Mouse (Mus musculus): ENCODE measurements around the gene Plin3. TPM values are rescaled to one million over a fixed set of nuclear protein-coding genes. Genes with fewer than 3 reads are reported as not detected.
"Not testable (repeated sequence)": the region's sequence is repeated elsewhere in the genome, so short reads cannot be mapped to it uniquely, and the experiment has no call there.

Plin3 gene
- polyA plus RNA-seq, 1 experiment: 10.1 TPM

DNA sequence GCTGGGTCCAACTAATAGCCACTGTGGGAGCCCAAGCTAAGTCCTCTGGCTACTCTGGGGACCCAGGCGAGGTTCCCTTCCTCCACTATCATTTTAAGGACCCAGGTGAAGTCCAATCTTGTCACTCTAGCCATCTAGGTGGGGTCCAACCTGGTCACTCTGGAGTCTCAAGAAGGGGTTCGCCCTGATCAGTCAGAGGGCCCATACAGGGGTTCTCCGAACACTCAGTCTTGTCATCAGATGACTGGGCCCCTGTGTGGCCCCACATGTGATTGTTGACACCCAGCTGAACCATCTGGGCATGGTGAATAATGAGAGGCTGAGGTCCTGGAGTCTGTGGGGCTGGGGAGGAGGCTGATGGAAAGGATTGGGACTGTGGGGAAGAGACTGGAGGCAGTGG lies 22.9 kb downstream of the Plin3 start:
- TF ChIP-seq CTCF (IDR thresholded peaks at IDR 0.05; ENCODE audit: extremely low read depth, insufficient read depth, low read length) (no peak), POLR2A (IDR thresholded peaks at IDR 0.05; ENCODE audit: extremely low read depth, insufficient read depth, low read length) (no peak)
- peaks cover 8% of the 10 kb centered on the region for H3K4me1 ChIP-seq (ENCODE audit: control insufficient read depth, insufficient read depth, low read length)
- H3K4me3 ChIP-seq (ENCODE audit: insufficient read depth, low read length): peak overlapping the region; percentile 40; the same call in 1 of the 2 replicates
- peak overlapping the region; percentile 61; the same call in 1 of the 2 replicates for H3K27ac ChIP-seq (ENCODE audit: insufficient read depth, low read length)

DNA sequence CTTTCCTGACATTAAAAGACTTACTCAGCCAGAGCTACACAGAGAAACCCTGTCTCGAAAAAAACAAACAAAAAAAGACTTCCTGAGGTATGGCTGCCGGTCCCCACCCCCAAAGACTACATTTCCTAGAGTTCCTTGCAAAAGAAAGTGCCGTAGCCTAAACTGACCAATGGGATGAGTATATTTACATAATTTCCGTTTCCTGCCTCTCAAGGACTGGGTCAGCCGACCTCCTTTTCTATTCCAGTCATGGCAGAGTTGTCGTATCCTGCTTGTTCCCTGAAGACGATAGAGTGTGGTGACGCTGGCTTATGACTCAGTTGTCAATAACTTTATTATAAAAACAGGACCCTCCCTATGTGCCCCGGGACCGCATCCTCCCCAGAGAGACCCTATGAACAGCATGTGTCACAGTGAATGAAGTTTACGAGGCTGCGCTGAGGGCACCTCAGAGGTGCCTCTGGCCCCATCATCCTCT lies 23.5 kb downstream of the Plin3 start:
- Histone ChIP-seq H3K27ac (ENCODE audit: insufficient read depth, low read length) (peak overlapping the region; percentile 84), H3K4me1 (ENCODE audit: control insufficient read depth, insufficient read depth, low read length) (peaks cover 8% of the 10 kb centered on the region), H3K4me3 (ENCODE audit: insufficient read depth, low read length) (peak overlapping the region; percentile 40)
- TF ChIP-seq CTCF (IDR thresholded peaks at IDR 0.05; ENCODE audit: extremely low read depth, insufficient read depth, low read length) (no peak), POLR2A (IDR thresholded peaks at IDR 0.05; ENCODE audit: extremely low read depth, insufficient read depth, low read length) (peak; percentile 71; the same call in 1 of the 2 replicates)

- H3K27ac ChIP-seq (ENCODE audit: insufficient read depth, low read length): peak overlapping the region; percentile 93
- TF ChIP-seq CTCF (IDR thresholded peaks at IDR 0.05; ENCODE audit: extremely low read depth, insufficient read depth, low read length): no peak
- TF ChIP-seq POLR2A (IDR thresholded peaks at IDR 0.05; ENCODE audit: extremely low read depth, insufficient read depth, low read length): 0 out of 2 replicates have a peak, but pooled peaks have one; percentile 7
- no peak overlapping the region for H3K4me3 ChIP-seq (ENCODE audit: insufficient read depth, low read length)
- peaks cover 6% of the 10 kb centered on the region for H3K4me1 ChIP-seq (ENCODE audit: control insufficient read depth, insufficient read depth, low read length)
These were observed 26.4 kb downstream of the Plin3 start for GRCm38 (mm10) chr17:56266271-56266670.

DNA sequence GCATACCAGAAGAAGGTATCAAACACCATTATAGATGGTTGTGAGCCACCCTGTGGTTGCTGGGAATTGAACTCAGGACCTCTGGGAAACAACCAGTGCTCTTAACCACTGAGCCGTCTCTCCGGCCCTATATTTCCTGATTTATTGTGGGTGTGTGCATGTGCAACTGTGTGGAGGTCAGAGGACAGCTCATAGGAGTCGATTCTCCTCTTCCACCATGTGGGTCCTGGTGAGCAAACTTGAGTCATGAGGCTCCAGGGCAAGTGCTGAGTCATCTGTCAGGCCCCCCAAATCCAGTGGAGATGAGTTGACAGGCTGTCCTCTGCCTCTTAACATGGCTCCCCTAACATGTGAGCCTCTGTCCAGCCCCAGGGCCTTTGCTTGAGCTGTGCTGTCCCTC lies 26.8 kb downstream of the Plin3 start:
- Histone ChIP-seq H3K4me1 (ENCODE audit: control insufficient read depth, insufficient read depth, low read length) (peaks cover 9% of the 10 kb centered on the region), H3K27ac (ENCODE audit: insufficient read depth, low read length) (peak overlapping the region; percentile 93), H3K4me3 (ENCODE audit: insufficient read depth, low read length) (no peak overlapping the region)
- TF ChIP-seq POLR2A (IDR thresholded peaks at IDR 0.05; ENCODE audit: extremely low read depth, insufficient read depth, low read length): no peak
- TF ChIP-seq CTCF (IDR thresholded peaks at IDR 0.05; ENCODE audit: extremely low read depth, insufficient read depth, low read length): no peak

GRCm38 (mm10) chr17:56265011-56265410 lies 27.7 kb downstream of the Plin3 start:
- Histone ChIP-seq H3K4me3 (ENCODE audit: insufficient read depth, low read length) (no peak overlapping the region), H3K27ac (ENCODE audit: insufficient read depth, low read length) (peak overlapping the region; percentile 18; the same call in 1 of the 2 replicates), H3K4me1 (ENCODE audit: control insufficient read depth, insufficient read depth, low read length) (peaks cover 12% of the 10 kb centered on the region)
- TF ChIP-seq CTCF (IDR thresholded peaks at IDR 0.05; ENCODE audit: extremely low read depth, insufficient read depth, low read length): no peak
- TF ChIP-seq POLR2A (IDR thresholded peaks at IDR 0.05; ENCODE audit: extremely low read depth, insufficient read depth, low read length): no peak

GRCm38 (mm10) chr17:56264020-56264419 lies 28.7 kb downstream of the Plin3 start:
- Histone ChIP-seq H3K4me3 (ENCODE audit: insufficient read depth, low read length) (no peak overlapping the region), H3K27ac (ENCODE audit: insufficient read depth, low read length) (no peak overlapping the region), H3K4me1 (ENCODE audit: control insufficient read depth, insufficient read depth, low read length) (peaks cover 20% of the 10 kb centered on the region)
- no peak for TF ChIP-seq POLR2A (IDR thresholded peaks at IDR 0.05; ENCODE audit: extremely low read depth, insufficient read depth, low read length)
- peak; percentile 82 for TF ChIP-seq CTCF (IDR thresholded peaks at IDR 0.05; ENCODE audit: extremely low read depth, insufficient read depth, low read length)

DNA sequence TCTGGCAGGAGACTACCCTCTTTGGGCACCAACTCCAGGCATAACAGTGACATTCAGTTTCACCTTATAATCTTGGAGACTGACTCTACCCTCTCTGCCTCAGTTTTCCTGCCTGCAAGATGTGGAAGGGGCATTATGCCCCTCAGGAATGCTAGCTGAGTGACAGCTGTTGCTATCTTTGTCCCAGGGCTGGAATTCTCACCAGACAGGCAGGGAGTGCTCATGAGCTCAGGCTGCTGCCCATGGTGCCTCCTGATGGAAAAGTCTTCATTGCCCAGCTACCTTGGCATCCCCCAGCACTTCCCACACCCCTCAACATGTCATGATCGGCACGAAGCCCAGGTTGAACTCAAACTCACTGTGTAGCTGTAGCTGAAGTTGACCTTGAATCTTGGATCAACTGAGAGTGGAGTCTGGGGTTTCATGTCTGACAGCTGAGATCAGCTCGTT lies 30.0 kb downstream of the Plin3 start:
- Histone ChIP-seq H3K4me3 (ENCODE audit: insufficient read depth, low read length) (no peak overlapping the region), H3K4me1 (ENCODE audit: control insufficient read depth, insufficient read depth, low read length) (peaks cover 20% of the 10 kb centered on the region), H3K27ac (ENCODE audit: insufficient read depth, low read length) (no peak overlapping the region)
- no peak for TF ChIP-seq CTCF (IDR thresholded peaks at IDR 0.05; ENCODE audit: extremely low read depth, insufficient read depth, low read length)
- no peak for TF ChIP-seq POLR2A (IDR thresholded peaks at IDR 0.05; ENCODE audit: extremely low read depth, insufficient read depth, low read length)

- TF ChIP-seq POLR2A (IDR thresholded peaks at IDR 0.05; ENCODE audit: extremely low read depth, insufficient read depth, low read length) (no peak), CTCF (IDR thresholded peaks at IDR 0.05; ENCODE audit: extremely low read depth, insufficient read depth, low read length) (no peak)
- H3K4me3 ChIP-seq (ENCODE audit: insufficient read depth, low read length): no peak overlapping the region
- no peak overlapping the region for H3K27ac ChIP-seq (ENCODE audit: insufficient read depth, low read length)
- H3K4me1 ChIP-seq (ENCODE audit: control insufficient read depth, insufficient read depth, low read length): peaks cover 19% of the 10 kb centered on the region
These were observed 31.5 kb downstream of the Plin3 start for GRCm38 (mm10) chr17:56261166-56261565.

- Histone ChIP-seq H3K27ac (ENCODE audit: insufficient read depth, low read length) (no peak overlapping the region), H3K4me3 (ENCODE audit: insufficient read depth, low read length) (peak overlapping the region; percentile 7; the same call in 1 of the 2 replicates), H3K4me1 (ENCODE audit: control insufficient read depth, insufficient read depth, low read length) (peaks cover 15% of the 10 kb centered on the region)
- TF ChIP-seq POLR2A (IDR thresholded peaks at IDR 0.05; ENCODE audit: extremely low read depth, insufficient read depth, low read length): no peak
- TF ChIP-seq CTCF (IDR thresholded peaks at IDR 0.05; ENCODE audit: extremely low read depth, insufficient read depth, low read length): no peak
These were observed 33.2 kb downstream of the Plin3 start for GRCm38 (mm10) chr17:56259301-56260037.

DNA sequence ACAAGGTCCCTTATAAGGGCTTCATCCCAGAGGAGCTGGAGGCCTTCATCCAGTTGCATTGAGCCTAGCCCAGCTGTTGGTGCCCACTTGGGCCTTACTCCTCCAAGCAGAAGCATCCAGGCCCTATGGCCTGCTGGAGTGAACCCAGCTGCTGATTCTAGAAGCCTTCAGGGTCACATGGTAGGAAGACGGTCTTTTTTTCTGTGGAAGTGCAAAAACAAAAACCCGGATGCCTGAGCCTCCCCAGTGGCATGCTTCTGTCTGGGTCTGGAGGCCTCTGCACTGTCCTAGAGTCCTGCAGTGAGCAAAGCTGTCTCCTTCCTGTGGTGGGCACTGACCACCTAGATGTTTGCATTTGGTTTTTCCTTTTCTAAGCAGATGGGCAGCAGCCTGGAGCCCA lies 33.9 kb downstream of the Plin3 start:
- H3K27ac ChIP-seq (ENCODE audit: insufficient read depth, low read length): not testable (repeated sequence)
- Histone ChIP-seq H3K4me1 (ENCODE audit: control insufficient read depth, insufficient read depth, low read length) (peaks cover 15% of the 10 kb centered on the region), H3K4me3 (ENCODE audit: insufficient read depth, low read length) (peak overlapping the region; percentile 15; the same call in 1 of the 2 replicates)

- H3K4me3 ChIP-seq (ENCODE audit: insufficient read depth, low read length): peak overlapping the region; percentile 15; the same call in 1 of the 2 replicates
- not testable (repeated sequence) for H3K27ac ChIP-seq (ENCODE audit: insufficient read depth, low read length)
- H3K4me1 ChIP-seq (ENCODE audit: control insufficient read depth, insufficient read depth, low read length): peaks cover 15% of the 10 kb centered on the region
These were observed 34.4 kb downstream of the Plin3 start for GRCm38 (mm10) chr17:56258269-56258668.
